Mouse (Mus musculus): ENCODE measurements around the gene Arid2.
"Not testable (repeated sequence)": the region's sequence is repeated elsewhere in the genome, so short reads cannot be mapped to it uniquely, and the experiment has no call there.

Arid2 gene

DNA sequence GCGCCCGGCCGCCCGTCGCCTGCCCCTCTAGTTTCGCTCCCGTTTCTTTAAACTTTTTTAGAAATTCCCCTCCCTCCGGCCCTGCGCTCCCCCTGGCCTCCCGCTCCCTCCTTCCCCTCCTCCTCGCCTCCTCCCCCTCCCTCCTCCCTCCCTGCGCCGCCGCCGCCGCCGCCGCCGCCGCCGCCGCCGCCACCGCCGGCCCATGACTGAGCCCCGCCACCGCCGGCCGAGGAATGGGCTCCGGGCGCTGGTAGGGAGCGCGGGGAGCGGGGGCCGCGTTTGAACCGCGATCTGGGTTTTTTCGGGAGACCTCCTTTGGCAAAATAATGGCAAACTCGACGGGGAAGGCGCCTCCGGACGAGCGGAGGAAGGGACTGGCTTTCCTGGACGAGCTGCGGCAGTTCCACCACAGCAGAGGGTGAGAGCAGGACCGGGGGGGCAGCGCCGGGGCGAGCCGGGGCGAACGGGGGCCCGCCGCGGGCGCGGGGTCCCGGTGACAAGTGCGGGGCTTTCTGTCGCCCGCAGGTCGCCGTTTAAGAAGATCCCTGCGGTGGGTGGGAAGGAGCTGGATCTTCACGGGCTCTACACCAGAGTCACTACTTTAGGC is at the start of gene Arid2:
Gene Arid2 (plus strand): TSS at position 150 of the 607 bp plus-strand sequence.
- DNase-seq (ENCODE audit: low spot score): peak; percentile 80

DNA sequence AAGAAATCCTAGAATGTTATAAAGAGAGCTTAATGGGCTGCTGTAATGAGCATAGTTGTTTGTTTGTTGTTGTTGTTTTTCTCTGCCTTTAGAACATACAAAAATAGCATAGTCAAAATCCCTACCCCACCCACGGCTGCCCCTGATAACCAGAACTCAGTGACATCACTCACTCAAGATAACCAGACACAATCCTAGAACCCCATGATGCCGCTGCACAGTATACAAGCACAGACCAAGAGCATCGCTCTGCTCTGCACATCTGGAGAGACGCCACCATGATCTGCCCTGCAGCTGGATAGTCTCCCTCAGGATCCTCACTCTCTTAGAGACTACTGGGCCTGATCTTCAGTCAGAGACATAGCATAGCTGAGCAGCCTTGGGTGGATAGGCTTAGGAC is 49.2 kb upstream of the Arid2 start:
- no peak for DNase-seq (ENCODE audit: low spot score)

GRCm38 (mm10) chr15:96244171-96244570 is 43.1 kb upstream of the Arid2 start:
- no peak for DNase-seq (ENCODE audit: low spot score)

DNA sequence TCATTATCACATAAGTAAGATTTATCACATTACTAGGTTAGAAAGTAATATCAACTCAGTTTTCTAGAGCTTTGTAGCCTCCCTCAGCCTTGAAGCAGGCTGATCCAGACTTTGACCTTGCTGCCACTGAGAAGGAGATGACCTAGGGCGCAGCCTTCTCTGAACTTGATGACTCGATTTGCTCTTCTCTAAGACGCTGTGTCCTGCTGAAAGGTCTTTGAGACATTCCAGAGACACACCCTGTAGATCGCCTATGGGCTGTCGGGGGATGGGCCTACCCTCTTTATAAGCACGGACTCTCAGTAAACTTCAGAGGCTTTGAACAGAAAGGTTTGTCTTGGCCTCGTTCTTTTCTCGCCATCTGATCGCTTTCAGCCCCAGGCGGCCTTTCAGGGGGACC is 42.6 kb upstream of the Arid2 start:
- DNase-seq (ENCODE audit: low spot score): not testable (repeated sequence)

GRCm38 (mm10) chr15:96253827-96254226 is 33.5 kb upstream of the Arid2 start:
- DNase-seq (ENCODE audit: low spot score): no peak

- no peak for DNase-seq (ENCODE audit: low spot score)
Observed at GRCm38 (mm10) chr15:96254356-96254755, 33.0 kb upstream of the Arid2 start.

DNA sequence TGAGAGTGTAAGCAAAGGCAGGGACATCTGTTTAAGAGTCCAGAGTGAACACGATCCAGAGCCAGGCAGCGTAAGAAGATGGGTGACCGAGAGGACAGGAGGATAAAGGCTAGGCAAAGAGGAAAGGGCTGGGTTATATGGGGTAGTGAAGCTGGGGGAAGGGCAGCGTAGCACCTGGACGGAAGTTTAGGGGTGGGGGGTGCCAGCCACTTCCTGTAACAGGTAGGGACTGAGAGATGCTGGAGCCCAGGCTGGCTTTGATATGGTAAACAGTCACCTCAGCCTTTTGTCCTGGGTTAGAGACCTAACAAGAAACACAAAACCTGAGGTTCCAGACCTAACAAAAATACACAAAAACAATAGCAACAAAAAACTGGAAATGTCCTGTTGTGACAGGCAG is 29.5 kb upstream of the Arid2 start:
- DNase-seq (ENCODE audit: low spot score): no peak

DNA sequence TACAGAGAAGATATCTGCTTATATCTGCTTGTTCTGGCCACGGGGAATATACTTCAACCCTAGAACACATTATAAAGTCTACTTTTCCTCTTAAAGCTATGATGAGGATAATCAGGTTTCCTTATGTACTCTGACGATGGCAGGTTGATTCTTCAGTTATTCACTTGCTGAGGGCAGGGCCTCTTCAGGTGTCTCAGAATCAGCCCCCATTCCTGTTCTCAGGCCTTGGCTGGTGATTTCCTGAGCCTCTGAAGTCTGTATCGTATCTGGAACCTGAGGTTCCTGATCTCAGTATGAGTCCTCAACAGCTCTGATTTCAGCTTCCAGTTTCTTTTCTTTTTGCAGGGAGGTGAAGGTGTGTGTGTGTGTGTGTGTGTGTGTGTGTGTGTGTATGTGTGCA is 22.7 kb upstream of the Arid2 start:
- DNase-seq (ENCODE audit: low spot score): no peak

DNA sequence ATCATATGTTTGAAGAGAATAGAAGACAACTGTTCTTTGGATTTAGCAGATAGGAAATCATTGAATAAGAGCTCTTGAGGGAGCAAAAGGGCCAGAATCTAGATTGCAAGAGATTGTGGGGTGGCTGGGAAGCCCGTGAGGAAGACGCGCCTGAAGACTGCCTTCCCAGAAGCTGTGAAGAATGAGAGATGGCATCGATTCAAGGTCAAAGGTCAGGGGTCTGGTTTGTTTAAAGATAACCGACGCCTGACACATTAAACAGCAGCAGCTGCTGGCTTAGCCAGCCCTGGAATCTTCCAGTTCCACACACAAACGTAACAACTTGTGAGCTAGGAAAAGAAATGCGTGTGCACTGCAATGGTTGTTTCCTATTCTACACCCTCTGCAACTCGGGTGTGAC is 19.4 kb upstream of the Arid2 start:
- no peak for DNase-seq (ENCODE audit: low spot score)

- DNase-seq (ENCODE audit: low spot score): no peak
Observed at GRCm38 (mm10) chr15:96268610-96269009, 18.7 kb upstream of the Arid2 start.

DNA sequence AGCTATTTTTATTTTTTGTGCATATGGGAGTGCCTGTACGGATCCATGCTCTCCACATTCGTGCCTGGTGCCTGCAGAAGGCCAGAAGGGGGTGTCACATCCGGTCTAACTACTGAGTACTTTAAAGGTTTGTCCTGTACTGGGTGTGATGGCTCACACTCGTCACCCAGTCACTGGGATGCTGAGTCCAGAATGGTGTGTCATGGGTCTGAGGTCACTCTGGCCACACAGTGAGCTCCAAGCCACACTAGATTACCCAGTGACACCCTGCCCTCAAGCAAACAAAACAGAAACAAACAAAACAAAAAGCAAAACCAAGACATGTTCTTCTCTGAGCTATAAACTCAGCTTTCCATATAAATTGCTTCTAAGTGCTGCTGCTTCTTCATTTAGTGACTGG is 17.9 kb upstream of the Arid2 start:
- DNase-seq (ENCODE audit: low spot score): no peak

DNA sequence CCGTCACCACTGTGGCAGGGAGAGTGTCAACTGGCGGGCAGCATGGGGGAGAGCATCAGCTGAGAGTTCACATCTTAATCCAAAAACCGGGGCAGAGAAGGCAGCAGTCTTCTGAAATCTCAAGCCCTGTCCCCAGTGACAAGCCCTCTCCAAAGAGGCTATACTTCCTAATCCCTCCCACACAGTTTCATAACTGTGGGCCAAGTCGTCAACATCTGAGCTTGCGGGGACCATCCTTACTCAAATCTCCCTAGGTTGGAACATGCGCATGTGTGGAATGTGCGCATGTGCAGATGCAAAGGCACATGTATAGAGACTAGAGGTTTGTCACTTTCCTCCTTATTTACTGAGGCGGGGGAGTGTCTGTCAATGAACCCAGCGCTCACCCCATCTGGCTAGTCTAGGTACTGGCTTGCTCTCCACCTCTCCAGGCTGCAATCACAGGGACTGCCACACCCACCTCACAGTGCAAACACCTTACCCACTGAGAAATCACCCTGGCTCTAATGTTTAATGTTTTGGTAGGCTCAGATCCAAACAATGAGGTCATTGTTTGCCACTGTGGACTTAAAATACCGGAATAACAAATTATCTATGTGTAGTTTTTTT is 16.9 kb upstream of the Arid2 start:
- no peak for DNase-seq (ENCODE audit: low spot score)

DNA sequence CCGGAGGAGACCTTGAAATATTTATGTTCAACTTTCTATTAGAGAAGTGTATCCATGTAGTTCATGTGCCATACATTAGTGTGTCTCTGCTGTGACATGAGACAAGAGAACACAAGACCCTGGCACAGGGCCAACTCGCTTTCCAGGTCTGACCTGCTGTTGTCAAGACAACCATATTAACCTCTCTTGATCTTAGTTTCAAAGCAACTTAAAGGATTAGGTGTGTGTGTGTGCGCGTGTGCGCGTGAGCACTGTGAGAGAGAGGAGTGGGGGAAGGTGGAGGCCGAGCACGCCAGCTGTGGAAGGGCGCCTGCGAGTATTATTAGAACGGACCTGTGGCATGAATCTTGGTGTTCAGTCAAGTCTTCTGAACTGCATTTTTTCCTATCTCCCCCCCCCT is 15.0 kb upstream of the Arid2 start:
- peak; percentile 65 for DNase-seq (ENCODE audit: low spot score)

- DNase-seq (ENCODE audit: low spot score): peak; percentile 1
Observed at GRCm38 (mm10) chr15:96274341-96274740, 13.0 kb upstream of the Arid2 start.

- DNase-seq (ENCODE audit: low spot score): peak; percentile 22
Observed at GRCm38 (mm10) chr15:96275198-96275597, 12.1 kb upstream of the Arid2 start.

- DNase-seq (ENCODE audit: low spot score): peak; percentile 28
Observed at GRCm38 (mm10) chr15:96275810-96276493, 11.4 kb upstream of the Arid2 start.

GRCm38 (mm10) chr15:96277061-96277460 is 10.3 kb upstream of the Arid2 start:
- DNase-seq (ENCODE audit: low spot score): no peak

DNA sequence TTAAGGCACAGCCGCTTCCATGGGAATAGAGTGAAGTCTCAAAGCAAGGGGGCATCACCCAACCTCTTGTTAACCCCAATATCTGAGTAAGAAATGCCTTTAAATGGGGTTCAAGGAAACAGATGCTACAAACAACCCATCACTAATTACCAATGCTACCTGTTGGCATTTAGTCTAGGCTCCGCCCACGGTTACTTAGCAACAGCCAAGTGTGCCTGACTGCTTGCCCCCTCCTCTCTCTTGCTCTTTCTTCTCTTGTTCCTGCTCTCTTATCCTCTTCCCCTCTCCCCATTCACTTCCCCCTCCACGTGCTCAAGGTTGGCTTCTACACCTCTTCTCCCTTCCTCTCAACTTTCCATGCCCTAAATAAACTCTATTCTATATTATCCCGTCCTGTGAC is 6.1 kb upstream of the Arid2 start:
- DNase-seq (ENCODE audit: low spot score): no peak

- DNase-seq (ENCODE audit: low spot score): no peak
Observed at GRCm38 (mm10) chr15:96283141-96283540, 4.2 kb upstream of the Arid2 start.

- DNase-seq (ENCODE audit: low spot score): no peak
Observed at GRCm38 (mm10) chr15:96283920-96284431, 3.3 kb upstream of the Arid2 start.

DNA sequence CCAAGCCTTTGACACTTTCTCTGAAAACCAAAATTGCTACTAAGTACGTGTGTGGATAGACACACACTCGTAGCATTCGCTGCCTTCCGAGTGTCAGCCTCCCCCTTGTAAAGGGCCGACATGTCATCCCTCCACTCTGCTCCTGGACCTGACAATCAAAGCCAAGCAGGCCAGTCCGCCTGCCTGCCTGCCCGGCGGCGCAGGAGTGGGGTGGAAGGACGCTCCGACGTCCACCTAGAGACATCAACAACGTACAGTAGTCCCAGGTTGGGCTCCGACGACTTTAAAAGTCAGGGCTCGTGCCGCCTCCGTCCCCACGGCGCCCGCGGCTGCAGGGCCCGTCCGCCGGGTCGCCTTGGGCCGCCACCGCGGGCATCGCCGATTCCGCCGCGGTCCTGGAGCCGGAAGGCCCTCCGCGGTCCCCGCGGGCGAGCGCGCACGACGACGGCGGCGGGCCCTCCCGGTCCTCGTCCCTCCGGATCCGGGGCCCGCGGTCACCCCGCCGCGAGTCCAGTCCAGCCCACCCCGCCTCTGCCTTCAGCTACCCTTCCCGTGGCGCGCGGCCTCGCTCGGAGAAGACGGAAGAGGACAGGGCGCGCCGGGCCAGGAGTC is 2.5 kb upstream of the Arid2 start:
- DNase-seq (ENCODE audit: low spot score): no peak

DNA sequence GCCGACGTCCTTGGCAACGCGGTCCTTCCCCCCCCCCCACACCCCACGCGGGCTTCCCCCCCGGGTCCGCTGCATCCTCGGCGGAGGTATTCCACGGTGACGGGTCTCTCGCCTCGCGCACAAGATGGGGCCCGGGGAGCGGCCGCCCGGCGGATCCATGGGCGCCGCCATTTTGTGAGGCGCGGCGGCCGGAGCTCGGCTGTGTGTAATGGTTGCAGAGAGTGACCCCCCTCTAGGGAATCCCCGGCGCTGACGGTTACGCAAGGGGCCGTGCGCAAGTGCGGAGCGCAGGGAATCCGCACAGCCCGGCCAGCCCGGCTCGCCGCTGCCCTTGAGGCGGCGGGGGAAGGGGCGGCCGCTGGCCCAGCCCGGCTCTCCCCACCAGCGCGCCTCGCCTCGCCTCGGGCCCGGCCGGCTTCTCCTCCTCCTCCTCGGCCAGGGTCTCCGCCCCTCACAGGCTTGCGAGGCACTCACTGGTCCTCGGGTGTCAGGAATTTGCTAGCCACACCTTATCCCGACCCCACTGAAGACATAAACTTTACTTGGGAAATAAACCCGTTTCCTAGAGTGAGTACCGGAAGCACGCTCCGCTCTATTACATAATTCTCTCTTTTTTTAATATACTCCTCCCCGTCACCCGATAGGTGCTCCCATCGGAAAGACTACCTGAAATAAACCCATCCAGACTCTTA is 1.8 kb upstream of the Arid2 start:
- DNase-seq (ENCODE audit: low spot score): peak; percentile 87
